Mouse (Mus musculus) erythroblast, embryonic 14.5 days (primary cell): ENCODE measurements around the gene Gucd1.

Experiments
- GATA1 ChIP-seq: IDR thresholded peaks from 2 replicates; pipeline ENCODE4 v1.6.1; 2012; ENCODE audit warnings: low read length, inconsistent platforms, mixed read lengths
- TAL1 ChIP-seq: IDR thresholded peaks from 3 replicates; pipeline ENCODE4 v1.6.1; 2012; ENCODE audit warnings: low read length, inconsistent platforms, mixed read lengths

DNA sequence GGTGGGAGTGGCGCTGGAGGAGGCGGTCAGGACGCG is 201.1 kb downstream of the Gucd1 start, which contains the start of gene Adora2a:
- TF ChIP-seq GATA1 (no peak), TAL1 (no peak)
